Mouse (Mus musculus) MEL (cell line): ENCODE data around the gene 4930442H23Rik. TPM values are rescaled to one million over a fixed set of nuclear protein-coding genes. Genes with fewer than 3 reads are reported as not detected.
A peak's percentile ranks its signal among the peaks of the same experiment; 100 is the strongest.

Experiments used
- DNase-seq: peaks from one replicate; pipeline ENCODE4 v3.0.0; 2011; ENCODE audit warnings: low read depth, low spot score
- H3K27ac ChIP-seq: 2 replicates; pipeline ENCODE4 v1.5.1; 2012; ENCODE audit warnings: low read depth, mild to moderate bottlenecking, control low read depth, low read length, moderate library complexity; ENCODE audit not compliant: control insufficient read depth
- H3K27me3 ChIP-seq, 2 experiments: fragments of 150-350 bp in 1 of 2; sonication (generic) in 1 of 2; 2 replicates each; pipeline ENCODE4 v1.6.1; 2012; ENCODE audit warnings: low read length in 2 of 2, mild to moderate bottlenecking in 2 of 2, improper control_type of control experiment in 1 of 2, moderate library complexity in 1 of 2; ENCODE audit not compliant: insufficient read depth in 2 of 2, control insufficient read depth in 1 of 2
- H3K36me3 ChIP-seq, 2 experiments: 2 replicates each; pipeline ENCODE4 v1.6.1; 2012 to 2014; ENCODE audit warnings: low read length in 2 of 2, improper control_type of control experiment in 1 of 2, inconsistent platforms in 1 of 2, mild to moderate bottlenecking in 1 of 2; ENCODE audit not compliant: insufficient read depth in 2 of 2, control insufficient read depth in 1 of 2
- H3K4me1 ChIP-seq, 2 experiments: fragments of 150-350 bp in 1 of 2; sonication (generic) in 1 of 2; 2 replicates each; pipeline ENCODE4 v1.6.1; 2012; ENCODE audit warnings: low read length in 2 of 2, improper control_type of control experiment in 1 of 2, mild to moderate bottlenecking in 1 of 2; ENCODE audit not compliant: insufficient read depth in 2 of 2, control insufficient read depth in 1 of 2
- H3K4me3 ChIP-seq, 2 experiments: fragments of 150-350 bp in 1 of 2; sonication (generic) in 1 of 2; 2 replicates each; pipeline ENCODE4 v1.5.1; 2012; ENCODE audit warnings: low read depth in 2 of 2, low read length in 2 of 2, mild to moderate bottlenecking in 2 of 2, moderate library complexity in 2 of 2, control low read depth in 1 of 2, improper control_type of control experiment in 1 of 2; ENCODE audit not compliant: control insufficient read depth in 1 of 2, insufficient read depth in 1 of 2
- H3K79me2 ChIP-seq: 2 replicates; pipeline ENCODE4 v1.6.1; 2012; ENCODE audit warnings: mild to moderate bottlenecking, low read length, moderate library complexity; ENCODE audit not compliant: control insufficient read depth, poor library complexity, insufficient read depth
- H3K9ac ChIP-seq: 2 replicates; pipeline ENCODE4 v1.6.1; 2012; ENCODE audit warnings: low read depth, mild to moderate bottlenecking, control low read depth, low read length, moderate library complexity; ENCODE audit not compliant: control insufficient read depth, poor library complexity, severe bottlenecking
- H3K9me3 ChIP-seq: fragments of 150-350 bp; sonication (generic); replicated peaks from 2 replicates; pipeline ENCODE4 v1.6.1; 2012; ENCODE audit warnings: mild to moderate bottlenecking, low read length, improper control_type of control experiment, moderate library complexity; ENCODE audit not compliant: insufficient read depth
- CHD1 ChIP-seq: IDR thresholded peaks from 2 replicates; pipeline ENCODE4 v1.6.1; 2012; ENCODE audit warnings: low read depth, mild to moderate bottlenecking, inconsistent platforms, low read length, improper control_type of control experiment
- CHD2 ChIP-seq: IDR thresholded peaks from 2 replicates; pipeline ENCODE4 v1.6.1; 2011; ENCODE audit warnings: low read length, improper control_type of control experiment
- CTCF ChIP-seq, 3 experiments: IDR thresholded peaks in 2 of 3; conservative IDR thresholded peaks in 1 of 3; 2 replicates each; pipeline ENCODE4 v1.5.1; 2011 to 2012; ENCODE audit warnings: low read length in 3 of 3, low read depth in 2 of 3, mild to moderate bottlenecking in 2 of 3, improper control_type of control experiment in 1 of 3, inconsistent platforms in 1 of 3, mixed read lengths in 1 of 3, moderate library complexity in 1 of 3; ENCODE audit not compliant: control insufficient read depth in 1 of 3, insufficient read depth in 1 of 3, poor library complexity in 1 of 3, severe bottlenecking in 1 of 3
- E2F4 ChIP-seq: IDR thresholded peaks from 2 replicates; pipeline ENCODE4 v1.6.1; 2011; ENCODE audit warnings: low read depth, low read length, improper control_type of control experiment, borderline replicate concordance
- ETS1 ChIP-seq: IDR thresholded peaks from 2 replicates; pipeline ENCODE4 v1.6.1; 2012; ENCODE audit warnings: low read depth, mild to moderate bottlenecking, inconsistent platforms, low read length, improper control_type of control experiment, moderate library complexity
- GABPA ChIP-seq: IDR thresholded peaks from 2 replicates; pipeline ENCODE4 v1.6.1; 2012; ENCODE audit warnings: low read depth, mild to moderate bottlenecking, inconsistent platforms, low read length, improper control_type of control experiment, moderate library complexity
- GATA1 ChIP-seq: IDR thresholded peaks from 2 replicates; pipeline ENCODE4 v1.6.1; 2011; ENCODE audit warnings: low read depth, low read length, improper control_type of control experiment
- HCFC1 ChIP-seq: IDR thresholded peaks from 2 replicates; pipeline ENCODE4 v1.6.1; 2012; ENCODE audit warnings: low read depth, mild to moderate bottlenecking, inconsistent platforms, low read length, improper control_type of control experiment, moderate library complexity
- JUND ChIP-seq: IDR thresholded peaks from 2 replicates; pipeline ENCODE4 v1.6.1; 2011; ENCODE audit warnings: low read depth, mild to moderate bottlenecking, improper control_type of control experiment, low read length
- MAFK ChIP-seq: IDR thresholded peaks from 2 replicates; pipeline ENCODE4 v1.6.1; 2011; ENCODE audit warnings: low read depth, mild to moderate bottlenecking, low read length, improper control_type of control experiment, borderline replicate concordance
- MAX ChIP-seq: IDR thresholded peaks from 2 replicates; pipeline ENCODE4 v1.6.1; 2011; ENCODE audit warnings: low read length, improper control_type of control experiment
- MAZ ChIP-seq: IDR thresholded peaks from 2 replicates; pipeline ENCODE4 v1.6.1; 2012; ENCODE audit warnings: low read depth, mild to moderate bottlenecking, inconsistent platforms, low read length, improper control_type of control experiment
- MEF2A ChIP-seq: IDR thresholded peaks from 2 replicates; pipeline ENCODE4 v1.6.1; 2014; ENCODE audit warnings: low read depth, mild to moderate bottlenecking, inconsistent platforms, low read length, improper control_type of control experiment; ENCODE audit not compliant: poor library complexity, insufficient replicate concordance, severe bottlenecking; ENCODE audit errors: extremely low read depth
- NELFE ChIP-seq: IDR thresholded peaks from 2 replicates; pipeline ENCODE4 v1.6.1; 2011; ENCODE audit warnings: low read depth, low read length, improper control_type of control experiment
- POLR2A ChIP-seq, 2 experiments: IDR thresholded peaks; 2 replicates each; pipeline ENCODE4 v1.6.1; 2011 to 2012; ENCODE audit warnings: low read length in 2 of 2, mild to moderate bottlenecking in 2 of 2, control low read depth in 1 of 2, improper control_type of control experiment in 1 of 2, low read depth in 1 of 2, moderate library complexity in 1 of 2; ENCODE audit not compliant: control insufficient read depth in 1 of 2, insufficient read depth in 1 of 2, poor library complexity in 1 of 2
- POLR2AphosphoS2 ChIP-seq: IDR thresholded peaks from 2 replicates; pipeline ENCODE4 v1.6.1; 2011; ENCODE audit warnings: low read length, improper control_type of control experiment
- SIN3A ChIP-seq: IDR thresholded peaks from 2 replicates; pipeline ENCODE4 v1.6.1; 2012; ENCODE audit warnings: low read length, improper control_type of control experiment, inconsistent platforms
- TAL1 ChIP-seq: IDR thresholded peaks from 2 replicates; pipeline ENCODE4 v1.6.1; 2012; ENCODE audit warnings: mild to moderate bottlenecking, inconsistent platforms, low read length, moderate library complexity, mixed read lengths
- USF1 ChIP-seq: IDR thresholded peaks from 2 replicates; pipeline ENCODE4 v1.6.1; 2014; ENCODE audit warnings: low read depth, mild to moderate bottlenecking, inconsistent platforms, low read length, improper control_type of control experiment, moderate library complexity
- ZKSCAN1 ChIP-seq: IDR thresholded peaks from 2 replicates; pipeline ENCODE4 v1.6.1; 2012; ENCODE audit warnings: low read depth, mild to moderate bottlenecking, inconsistent platforms, low read length, improper control_type of control experiment, moderate library complexity
- ZNF384 ChIP-seq: IDR thresholded peaks from 2 replicates; pipeline ENCODE4 v1.6.1; 2012; ENCODE audit warnings: low read depth, mild to moderate bottlenecking, inconsistent platforms, low read length, improper control_type of control experiment
- polyA plus RNA-seq, 2 experiments: library from polyadenylated mRNA; stranded (reverse) in 1 of 2; unstranded in 1 of 2; fragments of >175 nt in 1 of 2; fragments of >200 nt in 1 of 2; gene quantifications; 2 replicates each; pipeline versions ENCODE4 v1.2.1 to v1.2.4; 2012; ENCODE audit warnings: low replicate concordance in 2 of 2, low read depth in 1 of 2; ENCODE audit not compliant: insufficient read length in 2 of 2, insufficient read depth in 1 of 2, missing spikeins in 1 of 2
- total RNA-seq: library from RNA; depleted of rRNA; stranded (reverse); fragments of 300-350 nt; gene quantifications from 2 replicates; pipeline ENCODE4 v1.2.3, GENCODE M21; 2012

The 4930442H23Rik gene
- total and polyA plus RNA-seq, 3 experiments = 0.31 to 0.42 TPM; not detected in 1

DNA sequence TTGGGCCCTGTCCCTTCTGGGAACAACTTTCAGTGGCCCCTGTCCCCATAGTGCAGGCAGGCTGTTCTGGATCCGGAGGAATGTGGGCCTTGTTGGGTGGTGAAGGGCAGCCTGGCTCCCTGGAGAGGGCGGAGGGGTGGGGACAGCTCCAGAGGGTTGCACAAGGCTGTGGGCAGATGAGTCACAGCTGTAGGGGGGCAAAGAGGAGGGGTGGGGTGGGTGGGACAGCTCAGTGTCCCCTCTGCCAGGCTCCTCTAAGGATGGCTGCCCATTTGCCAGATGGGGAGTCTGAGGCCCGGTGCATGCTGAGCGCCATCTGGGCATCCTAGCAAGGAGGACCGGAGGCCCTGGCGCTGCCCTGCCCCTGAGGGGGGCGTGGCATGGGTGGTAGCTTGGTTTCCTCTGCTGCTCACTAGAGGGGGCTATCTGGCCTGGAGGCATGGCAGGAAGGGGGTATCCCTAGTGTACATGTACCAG, 40.5 kb downstream of the 4930442H23Rik start:
- TF ChIP-seq JUND = no peak
- TF ChIP-seq SIN3A = no peak
- TF ChIP-seq CHD1 = no peak
- peak in 1 of 2 experiments; percentile 26; a peak in 1 of 4 replicates for TF ChIP-seq POLR2A (IDR thresholded peaks at IDR 0.05; ENCODE audit: control insufficient read depth in 1 of 2, insufficient read depth in 1 of 2, low read depth in 1 of 2, low read length in 2 of 2, poor library complexity in 1 of 2)
- TF ChIP-seq USF1 = no peak
- TF ChIP-seq CTCF (IDR thresholded peaks at IDR 0.05 in 2 of 3, conservative IDR thresholded peaks at IDR 0.05 in 1 of 3; ENCODE audit: control insufficient read depth in 1 of 3, insufficient read depth in 1 of 3, low read depth in 2 of 3, low read length in 3 of 3, poor library complexity in 1 of 3, severe bottlenecking in 1 of 3) = no peak
- TF ChIP-seq ETS1 = no peak
- Histone ChIP-seq H3K4me3 (no peak overlapping the region), H3K9ac (no peak overlapping the region), H3K4me1 (peaks cover 2 to 11% of the 10 kb centered on the region in 2 experiments; a peak in 3 of 4 replicates), H3K36me3 (peaks cover 12 to 16% of the 10 kb centered on the region in 2 experiments), H3K79me2 (peaks cover 88% of the 10 kb centered on the region), H3K9me3 (no peaks in the 10 kb centered on the region), H3K27ac (no peak overlapping the region), H3K27me3 (no peaks in the 10 kb centered on the region)
- no peak for DNase-seq

DNA sequence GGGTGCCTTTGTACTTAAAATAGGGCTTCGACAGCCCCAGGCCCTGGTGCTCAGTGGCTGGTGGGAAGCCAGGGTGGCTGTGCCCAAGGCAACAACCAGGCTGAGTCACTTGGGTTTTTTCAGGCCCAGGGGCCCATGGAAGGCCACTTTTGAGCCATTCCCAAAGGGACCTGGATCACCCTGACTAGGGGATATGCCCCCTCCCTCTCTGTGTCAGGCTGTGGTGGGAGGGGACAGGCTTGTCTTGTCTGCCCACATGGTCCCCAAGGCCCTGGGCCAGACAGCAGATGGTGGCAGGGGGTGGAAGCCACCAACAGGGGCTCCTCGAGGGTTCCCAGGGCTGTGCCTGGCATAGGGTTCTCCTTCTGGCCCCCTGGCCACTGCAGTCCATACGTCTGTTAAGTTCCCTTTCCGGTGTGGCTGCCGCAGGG, 41.1 kb downstream of the 4930442H23Rik start:
- TF ChIP-seq MAFK = no peak
- no peak for TF ChIP-seq ZKSCAN1
- no peak; a peak in 1 of 4 replicates for TF ChIP-seq POLR2A (IDR thresholded peaks at IDR 0.05; ENCODE audit: control insufficient read depth in 1 of 2, insufficient read depth in 1 of 2, low read depth in 1 of 2, low read length in 2 of 2, poor library complexity in 1 of 2)
- TF ChIP-seq E2F4 = no peak
- Histone ChIP-seq H3K79me2 (peaks cover 94% of the 10 kb centered on the region), H3K27ac (no peak overlapping the region), H3K9ac (no peak overlapping the region), H3K27me3 (no peaks in the 10 kb centered on the region), H3K9me3 (no peaks in the 10 kb centered on the region), H3K4me3 (no peak overlapping the region), H3K36me3 (peaks cover 12 to 14% of the 10 kb centered on the region in 2 experiments), H3K4me1 (peaks cover 2 to 11% of the 10 kb centered on the region in 2 experiments; a peak in 3 of 4 replicates)
- DNase-seq = no peak

GRCm38 (mm10) chr10:81141455-81142210, 42.0 kb downstream of the 4930442H23Rik start:
- H3K4me1 ChIP-seq = peaks cover 2 to 11% of the 10 kb centered on the region in 2 experiments; a peak in 3 of 4 replicates
- H3K79me2 ChIP-seq = peaks cover 92% of the 10 kb centered on the region
- H3K9me3 ChIP-seq = no peaks in the 10 kb centered on the region
- H3K36me3 ChIP-seq = peaks cover 9 to 12% of the 10 kb centered on the region in 2 experiments
- H3K9ac ChIP-seq = no peak overlapping the region
- TF ChIP-seq TAL1 = no peak
- no peak for TF ChIP-seq ZNF384
- TF ChIP-seq CTCF (IDR thresholded peaks at IDR 0.05 in 2 of 3, conservative IDR thresholded peaks at IDR 0.05 in 1 of 3; ENCODE audit: control insufficient read depth in 1 of 3, insufficient read depth in 1 of 3, low read depth in 2 of 3, low read length in 3 of 3, poor library complexity in 1 of 3, severe bottlenecking in 1 of 3) = no peak
- TF ChIP-seq HCFC1 = no peak
- TF ChIP-seq CHD2 = no peak
- no peak for TF ChIP-seq MEF2A
- no peak for TF ChIP-seq GATA1
- no peak for TF ChIP-seq MAX
- no peak for TF ChIP-seq GABPA
- no peak for TF ChIP-seq CHD1
- TF ChIP-seq NELFE = no peak
- no peak for TF ChIP-seq POLR2AphosphoS2
- TF ChIP-seq ETS1 = no peak
- no peak for TF ChIP-seq MAZ
- TF ChIP-seq, all 39 proteins: peak for 0
- H3K4me3 ChIP-seq = no peak overlapping the region
- no peak for DNase-seq
- no peak overlapping the region for H3K27ac ChIP-seq
- H3K27me3 ChIP-seq = no peaks in the 10 kb centered on the region
